Mouse (Mus musculus): ENCODE data around the gene Ifitm7. TPM values are rescaled to one million over a fixed set of nuclear protein-coding genes. Genes with fewer than 3 reads are reported as not detected.
"Not testable (repeated sequence)": the region's sequence is repeated elsewhere in the genome, so short reads cannot be mapped to it uniquely, and the experiment has no call there.

The Ifitm7 gene
- polyA plus RNA-seq, 1 experiment from 2014 or later = 0.91 TPM

DNA sequence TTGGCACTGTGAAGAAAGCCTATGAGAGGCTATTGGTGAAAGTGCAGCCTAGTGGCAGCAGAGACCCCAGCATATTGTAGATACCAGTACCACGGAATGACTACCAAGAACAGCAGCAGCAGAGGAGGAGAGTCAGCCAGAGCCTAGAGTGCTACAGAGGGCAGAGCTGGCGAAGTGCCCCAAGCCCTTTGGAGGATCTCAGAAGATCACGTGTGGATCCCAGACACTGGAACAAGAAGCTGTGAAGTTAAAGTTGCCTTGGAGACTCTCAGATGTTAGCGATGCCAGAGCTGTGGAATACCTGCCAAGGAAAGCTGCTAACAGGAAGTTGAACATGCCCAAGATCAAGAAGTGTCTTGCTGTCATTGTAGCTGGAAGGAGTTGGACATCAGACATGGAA, 18.6 kb upstream of the Ifitm7 start:
- no peaks in the 10 kb centered on the region for H3K27me3 ChIP-seq
- H3K9ac ChIP-seq = no peak overlapping the region
- H3K4me1 ChIP-seq (replicated peaks) = no peaks in the 10 kb centered on the region
- no peaks in the 10 kb centered on the region for H3K9me3 ChIP-seq
- WGBS = 86% methylated on average over 4 of the region's 4 CpGs
- H3K4me3 ChIP-seq = no peak overlapping the region
- no peak for ATAC-seq (ENCODE audit: low FRiP score, low read depth)
- no peaks in the 10 kb centered on the region for H3K36me3 ChIP-seq
- no peak overlapping the region for H3K4me2 ChIP-seq
- H3K27ac ChIP-seq (replicated peaks) = no peak overlapping the region

DNA sequence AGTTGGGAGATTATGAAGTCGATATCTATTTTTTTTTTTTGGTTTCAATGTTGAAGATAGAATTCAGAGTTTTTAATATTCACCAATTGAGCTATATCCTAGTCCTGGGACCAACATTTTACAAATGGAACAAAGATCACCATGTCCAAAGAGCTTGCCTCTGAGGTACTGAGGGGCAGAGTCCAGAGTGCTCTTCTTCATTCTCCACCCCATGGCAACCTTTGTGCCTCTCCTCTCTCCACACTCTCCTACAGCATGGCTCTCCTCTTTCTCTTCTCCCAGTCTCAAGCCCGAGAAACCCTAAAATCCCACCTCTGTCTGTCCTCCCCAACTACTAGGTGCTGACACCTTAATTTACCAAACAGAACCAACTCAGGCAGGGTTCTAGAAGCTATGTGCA, 18.0 kb upstream of the Ifitm7 start:
- no peaks in the 10 kb centered on the region for H3K9me3 ChIP-seq
- no peaks in the 10 kb centered on the region for H3K27me3 ChIP-seq
- ATAC-seq (ENCODE audit: low FRiP score, low read depth) = no peak
- no peak overlapping the region for H3K27ac ChIP-seq (replicated peaks)
- no peak overlapping the region for H3K9ac ChIP-seq
- WGBS = 83% methylated on average over 2 of the region's 2 CpGs
- no peaks in the 10 kb centered on the region for H3K36me3 ChIP-seq
- H3K4me2 ChIP-seq = no peak overlapping the region
- no peak overlapping the region for H3K4me3 ChIP-seq
- H3K4me1 ChIP-seq (replicated peaks) = no peaks in the 10 kb centered on the region

DNA sequence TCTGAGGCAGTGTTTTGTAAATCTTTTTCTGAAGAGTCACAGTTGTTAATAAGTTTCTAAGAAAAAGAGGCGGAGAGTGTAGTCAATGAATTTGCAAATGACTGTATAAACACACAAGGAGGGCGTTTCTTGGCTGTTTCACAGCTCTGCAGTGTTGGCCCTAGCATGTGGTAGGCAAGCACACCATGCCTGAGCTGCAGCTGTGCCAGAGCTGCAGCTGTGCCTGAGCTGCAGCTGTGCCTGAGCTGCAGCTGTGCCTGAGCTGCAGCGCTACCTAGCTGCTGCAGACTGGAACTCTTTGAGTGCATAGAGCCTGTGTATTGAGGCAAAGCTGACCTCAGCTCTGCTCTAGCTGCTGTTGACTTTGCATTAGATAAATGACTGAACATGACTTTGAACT, 17.5 kb upstream of the Ifitm7 start:
- H3K27ac ChIP-seq (replicated peaks) = no peak overlapping the region
- no peaks in the 10 kb centered on the region for H3K4me1 ChIP-seq (replicated peaks)
- peak; percentile 72; the same call in 1 of the 2 replicates for ATAC-seq (ENCODE audit: low FRiP score, low read depth)
- no peak overlapping the region for H3K4me3 ChIP-seq
- no peaks in the 10 kb centered on the region for H3K9me3 ChIP-seq
- no peak overlapping the region for H3K9ac ChIP-seq
- H3K36me3 ChIP-seq = no peaks in the 10 kb centered on the region
- 24% methylated on average over 3 of the region's 3 CpGs for WGBS
- no peak overlapping the region for H3K4me2 ChIP-seq
- no peaks in the 10 kb centered on the region for H3K27me3 ChIP-seq

DNA sequence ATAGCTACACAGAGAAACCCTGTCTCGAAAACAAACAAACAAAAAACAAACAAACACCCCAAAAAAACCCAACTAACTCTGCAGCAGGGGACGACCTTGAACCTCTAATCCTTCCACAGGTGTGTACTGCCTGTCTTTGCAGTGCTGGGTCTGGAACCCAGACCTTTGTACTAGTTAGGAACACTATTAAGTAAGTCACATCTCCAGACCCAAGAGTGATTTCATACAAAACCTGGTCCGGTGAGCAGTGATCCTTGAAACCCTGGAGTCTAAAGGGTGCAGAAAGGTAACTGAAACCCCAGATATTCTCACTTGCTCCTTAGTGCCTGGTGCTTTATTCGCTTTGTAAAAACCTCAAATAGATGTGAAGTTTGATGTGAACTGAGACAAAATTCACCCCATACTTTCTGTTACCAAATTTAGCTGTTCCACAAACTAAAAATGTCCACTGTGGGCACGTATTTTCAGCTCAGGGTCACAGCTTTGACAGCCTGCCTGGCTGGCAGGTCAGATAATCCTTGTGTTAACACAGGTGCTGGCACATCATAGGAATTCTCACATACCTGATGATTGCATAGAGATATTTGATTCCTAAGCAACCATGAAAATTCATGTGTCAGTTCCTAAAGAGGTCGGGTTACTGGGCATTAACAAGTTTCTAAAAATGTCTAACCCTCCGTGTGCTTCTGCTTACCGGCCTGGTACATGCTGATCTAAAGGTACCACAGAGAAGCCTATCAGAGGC, 16.9 kb upstream of the Ifitm7 start:
- no peak overlapping the region for H3K9ac ChIP-seq
- no peak for ATAC-seq (ENCODE audit: low FRiP score, low read depth)
- no peak overlapping the region for H3K4me3 ChIP-seq
- H3K27ac ChIP-seq (replicated peaks) = no peak overlapping the region
- no peaks in the 10 kb centered on the region for H3K4me1 ChIP-seq (replicated peaks)
- H3K27me3 ChIP-seq = no peaks in the 10 kb centered on the region
- H3K36me3 ChIP-seq = no peaks in the 10 kb centered on the region
- no peak overlapping the region for H3K4me2 ChIP-seq
- WGBS = 66% methylated on average over 8 of the region's 8 CpGs
- H3K9me3 ChIP-seq = no peaks in the 10 kb centered on the region

DNA sequence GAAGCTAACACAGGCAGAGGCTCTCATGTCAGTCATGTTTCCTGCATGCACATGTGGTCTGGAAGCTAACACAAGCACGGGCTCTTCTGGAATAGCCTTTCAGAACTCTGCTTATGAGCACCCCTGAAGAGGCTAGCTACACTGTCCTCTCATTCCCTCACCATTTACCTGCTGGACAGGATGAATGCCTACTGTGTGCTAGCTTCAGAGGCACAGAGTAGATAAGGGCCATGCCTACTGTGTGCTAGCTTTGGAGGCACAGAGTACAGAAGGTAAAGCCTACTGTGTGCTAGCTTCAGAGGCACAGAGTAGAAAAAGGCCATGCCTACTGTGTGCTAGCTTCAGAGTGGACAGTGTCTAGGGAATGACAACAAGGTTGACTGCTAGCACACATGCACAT, 7.8 kb upstream of the Ifitm7 start:
- no peaks in the 10 kb centered on the region for H3K27me3 ChIP-seq
- no peaks in the 10 kb centered on the region for H3K36me3 ChIP-seq
- H3K4me2 ChIP-seq = no peak overlapping the region
- no peak overlapping the region for H3K27ac ChIP-seq (replicated peaks)
- no peak overlapping the region for H3K9ac ChIP-seq
- H3K4me3 ChIP-seq = no peak overlapping the region
- H3K9me3 ChIP-seq = no peaks in the 10 kb centered on the region
- H3K4me1 ChIP-seq (replicated peaks) = peaks cover 4% of the 10 kb centered on the region; the same call in 1 of the 2 replicates
- ATAC-seq (ENCODE audit: low FRiP score, low read depth) = no peak
- 80% methylated on average over 1 of the region's 1 CpGs for WGBS

DNA sequence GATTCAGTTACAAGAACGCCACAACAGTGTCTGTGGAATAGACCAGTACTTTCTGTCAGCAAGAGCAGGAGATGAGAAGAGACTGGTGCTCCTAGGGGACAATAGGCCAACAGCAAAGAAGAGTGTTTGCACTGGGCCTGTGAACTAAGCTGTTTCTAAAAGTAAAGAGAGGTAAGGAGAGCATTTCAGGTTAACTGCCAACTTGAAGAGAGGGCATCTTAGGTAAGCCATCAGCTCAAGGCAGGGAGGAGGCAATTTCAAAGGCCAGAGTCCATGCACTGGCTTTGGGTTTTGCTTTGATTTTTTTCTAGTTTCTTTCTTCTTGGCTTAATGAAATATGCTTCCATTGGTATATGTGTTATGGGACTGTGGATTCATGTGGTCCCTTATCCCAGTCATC, 7.4 kb upstream of the Ifitm7 start:
- 83% methylated on average over 1 of the region's 1 CpGs for WGBS
- H3K36me3 ChIP-seq = no peaks in the 10 kb centered on the region
- H3K9ac ChIP-seq = no peak overlapping the region
- peaks cover 8% of the 10 kb centered on the region for H3K4me1 ChIP-seq (replicated peaks)
- no peaks in the 10 kb centered on the region for H3K27me3 ChIP-seq
- ATAC-seq (ENCODE audit: low FRiP score, low read depth) = no peak
- no peak overlapping the region for H3K27ac ChIP-seq (replicated peaks)
- no peak overlapping the region for H3K4me2 ChIP-seq
- H3K4me3 ChIP-seq = no peak overlapping the region
- no peaks in the 10 kb centered on the region for H3K9me3 ChIP-seq

DNA sequence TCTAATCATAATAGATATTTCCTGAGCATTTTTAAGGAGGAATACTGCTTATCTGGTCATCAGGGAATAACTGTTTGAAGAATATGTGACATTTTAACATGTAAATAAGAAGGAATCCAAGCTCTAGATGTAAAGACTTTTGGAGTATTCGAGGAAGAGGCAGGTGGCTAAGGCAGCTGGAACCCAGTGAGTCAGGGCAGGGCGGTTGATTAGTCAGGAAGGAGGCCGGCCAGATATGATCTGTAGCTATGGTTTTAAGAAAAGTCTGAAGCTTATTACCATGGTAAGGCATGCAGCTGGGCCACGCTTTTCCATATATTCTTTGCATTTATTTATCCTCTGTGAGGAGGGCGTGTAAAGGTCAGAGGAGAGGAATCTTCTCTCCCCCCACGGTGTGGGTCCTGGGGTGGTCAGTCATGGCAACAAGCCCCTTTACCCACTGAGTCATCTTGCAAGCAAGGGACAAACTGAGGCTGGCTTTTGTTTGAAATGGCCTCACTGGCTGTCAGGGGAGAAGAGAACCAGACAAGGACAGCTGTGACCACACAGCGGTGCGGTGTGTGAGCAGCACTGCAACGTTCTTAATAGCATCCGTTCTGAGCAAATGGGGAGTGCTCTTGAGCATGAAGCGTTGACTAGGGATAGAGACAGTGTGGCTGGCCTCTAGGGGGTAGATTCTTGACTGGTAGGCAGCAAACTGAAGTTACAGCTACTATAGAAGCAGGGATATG, 6.0 kb upstream of the Ifitm7 start:
- 81% methylated on average over 11 of the region's 11 CpGs for WGBS
- ATAC-seq (ENCODE audit: low FRiP score, low read depth) = no peak

DNA sequence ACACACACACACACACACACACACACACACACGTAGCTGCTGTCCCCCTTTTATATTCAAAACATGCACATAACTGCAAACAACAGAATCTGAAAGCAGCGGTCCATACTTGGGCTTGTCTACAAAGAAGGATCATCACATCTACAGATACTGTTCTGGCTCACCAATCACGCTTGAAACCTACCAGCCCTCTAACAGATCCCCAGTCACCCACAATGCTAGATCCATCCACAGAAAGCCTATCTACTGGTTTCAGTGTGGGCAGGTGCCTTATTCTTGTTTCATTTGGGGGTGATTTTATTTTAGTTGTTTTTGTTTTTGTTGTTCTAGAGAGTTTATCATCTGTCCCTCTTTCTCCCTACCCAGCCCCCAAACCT, 503 bp downstream of the Ifitm7 start:
- H3K9me3 ChIP-seq = no peaks in the 10 kb centered on the region
- peak overlapping the region; percentile 72 for H3K4me2 ChIP-seq
- no peaks in the 10 kb centered on the region for H3K36me3 ChIP-seq
- H3K27ac ChIP-seq (replicated peaks) = peak overlapping the region; percentile 95
- ATAC-seq (ENCODE audit: low FRiP score, low read depth) = peak; percentile 82
- H3K9ac ChIP-seq = peak overlapping the region; percentile 75
- WGBS = 34% methylated on average over 3 of the region's 3 CpGs
- no peaks in the 10 kb centered on the region for H3K27me3 ChIP-seq
- H3K4me1 ChIP-seq (replicated peaks) = peaks cover 23% of the 10 kb centered on the region
- H3K4me3 ChIP-seq = peak overlapping the region; percentile 78

More for the DNA sequence above, 6.0 kb upstream of the Ifitm7 start:
- no peaks in the 10 kb centered on the region for H3K9me3 ChIP-seq
- no peak overlapping the region for H3K4me2 ChIP-seq
- no peaks in the 10 kb centered on the region for H3K36me3 ChIP-seq
- H3K27ac ChIP-seq (replicated peaks) = no peak overlapping the region
- H3K27me3 ChIP-seq = no peaks in the 10 kb centered on the region
- no peak overlapping the region for H3K9ac ChIP-seq
- H3K4me1 ChIP-seq (replicated peaks) = peaks cover 20% of the 10 kb centered on the region
- H3K4me3 ChIP-seq = no peak overlapping the region

DNA sequence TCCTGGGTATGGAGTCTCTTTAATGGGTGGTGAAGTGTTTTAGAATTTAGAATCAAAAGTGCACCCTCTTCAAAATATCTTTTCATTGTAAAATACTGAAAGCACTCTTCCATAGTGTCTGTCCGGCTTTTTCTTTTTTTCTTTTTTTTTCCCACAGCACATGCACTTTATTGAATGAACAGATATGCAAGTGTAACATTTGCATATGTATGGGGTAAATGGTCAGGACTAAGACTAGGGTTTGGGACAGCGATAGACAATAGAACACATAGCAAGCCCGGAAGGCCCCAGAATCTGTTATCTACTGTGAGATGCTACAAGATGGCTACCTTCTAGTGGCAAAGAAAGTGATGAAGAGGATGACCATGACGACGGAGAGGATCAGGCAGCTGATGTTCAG, 3.5 kb downstream of the Ifitm7 start:
- H3K4me2 ChIP-seq = no peak overlapping the region
- ATAC-seq (ENCODE audit: low FRiP score, low read depth) = no peak
- H3K36me3 ChIP-seq = no peaks in the 10 kb centered on the region
- no peak overlapping the region for H3K9ac ChIP-seq
- H3K27me3 ChIP-seq = no peaks in the 10 kb centered on the region
- WGBS = 80% methylated on average over 5 of the region's 5 CpGs
- H3K4me3 ChIP-seq = no peak overlapping the region
- H3K27ac ChIP-seq (replicated peaks) = no peak overlapping the region
- no peaks in the 10 kb centered on the region for H3K9me3 ChIP-seq
- peaks cover 6% of the 10 kb centered on the region for H3K4me1 ChIP-seq (replicated peaks)

DNA sequence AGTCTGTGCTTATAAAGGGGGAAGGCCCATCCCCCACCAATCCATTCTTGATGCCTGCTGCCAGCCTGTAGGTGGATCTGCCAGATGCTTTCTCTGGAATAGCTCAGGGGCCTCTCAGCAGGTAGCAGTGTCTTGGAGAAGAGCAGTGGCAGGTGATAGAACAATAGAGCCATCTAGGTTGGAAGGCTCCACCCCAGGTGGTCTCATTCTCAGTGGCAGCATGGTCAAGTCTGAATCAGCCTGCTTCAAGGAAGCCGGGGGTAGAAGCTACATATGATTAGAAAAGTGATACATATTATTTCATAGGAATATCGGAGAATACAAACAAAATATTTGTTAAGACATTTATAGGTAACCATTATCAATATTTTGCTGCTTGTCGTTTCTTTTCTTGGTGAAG, 5.0 kb downstream of the Ifitm7 start:
- not testable (repeated sequence) for H3K9ac ChIP-seq; H3K27ac ChIP-seq (replicated peaks); H3K27me3 ChIP-seq; H3K4me1 ChIP-seq (replicated peaks); ATAC-seq (ENCODE audit: low FRiP score, low read depth); H3K4me3 ChIP-seq; H3K9me3 ChIP-seq; H3K4me2 ChIP-seq; H3K36me3 ChIP-seq
- WGBS = 67% methylated on average over 3 of the region's 3 CpGs

DNA sequence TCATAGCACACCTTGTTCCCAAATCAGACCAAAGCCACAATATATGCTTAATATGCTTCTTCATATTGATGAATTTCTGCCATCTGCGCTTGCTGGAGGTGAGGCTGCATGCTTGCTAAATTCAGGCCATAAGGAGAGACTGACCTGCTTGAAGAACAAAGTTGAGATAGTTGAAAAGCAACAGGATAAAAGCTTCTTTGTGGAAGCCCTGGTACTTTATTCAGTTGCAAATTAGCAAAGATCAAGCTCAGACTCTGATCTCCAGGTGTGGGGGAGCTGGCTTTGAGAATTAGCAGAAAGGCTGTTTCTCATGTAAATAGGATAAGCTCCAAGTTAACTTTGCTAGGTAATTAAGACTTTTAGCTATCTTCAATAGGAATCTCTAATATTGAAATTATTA, 9.7 kb downstream of the Ifitm7 start:
- H3K4me1 ChIP-seq (replicated peaks); H3K4me3 ChIP-seq; H3K27me3 ChIP-seq; H3K9ac ChIP-seq; H3K27ac ChIP-seq (replicated peaks); ATAC-seq (ENCODE audit: low FRiP score, low read depth); H3K9me3 ChIP-seq; H3K4me2 ChIP-seq; H3K36me3 ChIP-seq: not testable (repeated sequence)
- 56% methylated on average over 1 of the region's 1 CpGs for WGBS

DNA sequence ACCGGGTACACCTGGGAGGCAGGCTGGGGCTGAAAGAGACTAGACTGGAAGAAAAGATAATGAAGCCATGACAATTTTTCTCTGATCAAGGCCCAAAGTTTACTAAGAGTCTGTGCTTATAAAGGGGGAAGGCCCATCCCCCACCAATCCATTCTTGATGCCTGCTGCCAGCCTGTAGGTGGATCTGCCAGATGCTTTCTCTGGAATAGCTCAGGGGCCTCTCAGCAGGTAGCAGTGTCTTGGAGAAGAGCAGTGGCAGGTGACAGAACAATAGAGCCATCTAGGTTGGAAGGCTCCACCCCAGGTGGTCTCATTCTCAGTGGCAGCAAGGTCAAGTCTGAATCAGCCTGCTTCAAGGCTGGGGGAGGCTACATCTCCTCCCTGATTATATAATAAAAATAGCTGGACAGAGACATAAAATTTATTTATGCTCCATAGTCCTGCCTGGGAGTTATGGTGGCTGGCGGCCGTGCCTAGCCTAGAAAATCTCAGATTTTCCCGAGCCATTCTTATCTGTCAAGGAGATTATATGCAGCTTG, 10.3 kb downstream of the Ifitm7 start:
- not testable (repeated sequence) for H3K27ac ChIP-seq (replicated peaks); H3K9ac ChIP-seq; ATAC-seq (ENCODE audit: low FRiP score, low read depth); H3K36me3 ChIP-seq; H3K27me3 ChIP-seq; H3K4me3 ChIP-seq; H3K9me3 ChIP-seq; H3K4me1 ChIP-seq (replicated peaks); H3K4me2 ChIP-seq
- 74% methylated on average over 4 of the region's 4 CpGs for WGBS

Data from hindbrain, embryonic 15.5 days (tissue).